Mouse (Mus musculus) limb, embryonic 13.5 days (tissue): ENCODE results near the gene Hist2h2aa1. TPM values are rescaled to one million over a fixed set of nuclear protein-coding genes. Genes with fewer than 3 reads are reported as not detected.
"Not testable (repeated sequence)": the region's sequence is repeated elsewhere in the genome, so short reads cannot be mapped to it uniquely, and the experiment has no call there.

Experiments used
- ATAC-seq: fragments of 200-750 bp; cut with Nextera tagmentation; 2 replicates; pipeline ENCODE4 v1.8.0; 2017; ENCODE audit warnings: low read depth, moderate number of reproducible peaks, moderate TSS enrichment; ENCODE audit not compliant: low FRiP score
- H3K27ac ChIP-seq: fragments of 300-500 bp; sonication (generic); 2 replicates; pipeline ENCODE4 v1.5.1; 2015; ENCODE audit warnings: inconsistent platforms, mild to moderate bottlenecking, moderate library complexity
- H3K27me3 ChIP-seq: fragments of 300-500 bp; sonication (generic); 2 replicates; pipeline ENCODE4 v1.6.1; 2015; ENCODE audit warnings: mild to moderate bottlenecking, inconsistent platforms
- H3K36me3 ChIP-seq: fragments of 300-500 bp; sonication (generic); 2 replicates; pipeline ENCODE4 v1.6.1; 2015; ENCODE audit warnings: inconsistent platforms, mild to moderate bottlenecking, moderate library complexity
- H3K4me1 ChIP-seq: fragments of 300-500 bp; sonication (generic); 2 replicates; pipeline ENCODE4 v1.6.1; 2015; ENCODE audit warnings: inconsistent platforms
- H3K4me2 ChIP-seq: fragments of 300-500 bp; sonication (generic); replicated peaks from 2 replicates; pipeline ENCODE4 v1.6.1; 2015; ENCODE audit warnings: inconsistent platforms, mild to moderate bottlenecking, moderate library complexity
- H3K4me3 ChIP-seq: fragments of 300-500 bp; sonication (generic); 2 replicates; pipeline ENCODE4 v1.5.1; 2015; ENCODE audit warnings: moderate library complexity, mild to moderate bottlenecking, inconsistent platforms
- H3K9ac ChIP-seq: fragments of 300-500 bp; sonication (generic); 2 replicates; pipeline ENCODE4 v1.6.1; 2015; ENCODE audit warnings: mild to moderate bottlenecking, inconsistent platforms
- H3K9me3 ChIP-seq: fragments of 300-500 bp; sonication (generic); 2 replicates; pipeline ENCODE4 v1.6.1; 2016; ENCODE audit warnings: inconsistent platforms
- WGBS: fragments of 180-500 bp; shearing (Covaris S2); methylation state at CpG from one replicate; pipeline ENCODE4 v1.1.7; 2015; 5-methylcytosine and 5-hydroxymethylcytosine counted together
- microRNA-seq: library from miRNA; unstranded; fragments of <30 nt; microRNA quantifications from one replicate; pipeline ENCODE4, GENCODE M21; 2016
- polyA plus RNA-seq: library from polyadenylated mRNA; unstranded; fragments of >200 nt; fragmentation: Nextera tagmentation; extraction: Ambion mirVana; gene quantifications from 2 replicates; pipeline ENCODE4 v1.2.1, GENCODE M21; 2015

Gene Hist2h2aa1
- polyA plus RNA-seq, 1 experiment from 2014 or later, result 19.0 TPM

GRCm38 (mm10) chr3:96277800-96278624 is 32.7 kb downstream of the Hist2h2aa1 start:
- WGBS, result under 1% methylated on average over 49 of the region's 49 CpGs
- Histone ChIP-seq H3K27ac (peak overlapping the region; percentile 88), H3K36me3 (no peaks in the 10 kb centered on the region), H3K4me2 (peak overlapping the region; percentile 81), H3K9me3 (no peaks in the 10 kb centered on the region), H3K4me1 (peaks cover 6% of the 10 kb centered on the region; the same call in 1 of the 2 replicates), H3K9ac (peak overlapping the region; percentile 73), H3K27me3 (peaks cover 5% of the 10 kb centered on the region), H3K4me3 (peak overlapping the region; percentile 52)
- peak; percentile 97 for ATAC-seq

GRCm38 (mm10) chr3:96280660-96281059 is 35.4 kb downstream of the Hist2h2aa1 start:
- WGBS, result 58% methylated on average over 6 of the region's 6 CpGs
- no peak overlapping the region for H3K27ac ChIP-seq
- no peak for ATAC-seq
- H3K4me3 ChIP-seq, result no peak overlapping the region
- peaks cover 17% of the 10 kb centered on the region for H3K27me3 ChIP-seq
- H3K4me1 ChIP-seq, result peaks cover 6% of the 10 kb centered on the region; the same call in 1 of the 2 replicates
- H3K9me3 ChIP-seq, result no peaks in the 10 kb centered on the region
- H3K36me3 ChIP-seq, result no peaks in the 10 kb centered on the region
- H3K4me2 ChIP-seq, result no peak overlapping the region
- no peak overlapping the region for H3K9ac ChIP-seq

GRCm38 (mm10) chr3:96284457-96284856 is 39.2 kb downstream of the Hist2h2aa1 start:
- ATAC-seq, result no peak
- WGBS, result 15% methylated on average over 4 of the region's 4 CpGs
- Histone ChIP-seq H3K9ac (peak overlapping the region; percentile 43), H3K36me3 (no peaks in the 10 kb centered on the region), H3K9me3 (no peaks in the 10 kb centered on the region), H3K4me2 (peak overlapping the region; percentile 40), H3K27ac (no peak overlapping the region), H3K27me3 (peaks cover 21% of the 10 kb centered on the region), H3K4me1 (no peaks in the 10 kb centered on the region), H3K4me3 (no peak overlapping the region)

- not testable (repeated sequence) for H3K4me2 ChIP-seq, H3K9me3 ChIP-seq, H3K4me1 ChIP-seq, ATAC-seq, H3K4me3 ChIP-seq, H3K27ac ChIP-seq, H3K36me3 ChIP-seq, H3K9ac ChIP-seq
- 89% methylated on average over 11 of the region's 11 CpGs for WGBS
- H3K27me3 ChIP-seq, result peaks cover 18% of the 10 kb centered on the region
Observed at GRCm38 (mm10) chr3:96287334-96287733, 42.0 kb downstream of the Hist2h2aa1 start.

GRCm38 (mm10) chr3:96289201-96289600 is 43.9 kb downstream of the Hist2h2aa1 start:
- peaks cover 6% of the 10 kb centered on the region for H3K27me3 ChIP-seq
- H3K4me2 ChIP-seq, result no peak overlapping the region
- no peaks in the 10 kb centered on the region for H3K9me3 ChIP-seq
- H3K4me1 ChIP-seq, result no peaks in the 10 kb centered on the region
- H3K4me3 ChIP-seq, result no peak overlapping the region
- no peak overlapping the region for H3K9ac ChIP-seq
- ATAC-seq, result no peak
- no peaks in the 10 kb centered on the region for H3K36me3 ChIP-seq
- H3K27ac ChIP-seq, result no peak overlapping the region
- WGBS, result 69% methylated on average over 3 of the region's 3 CpGs

GRCm38 (mm10) chr3:96290727-96291126 is 45.4 kb downstream of the Hist2h2aa1 start:
- not testable (repeated sequence) for H3K9me3 ChIP-seq, H3K4me2 ChIP-seq, H3K4me1 ChIP-seq, H3K27ac ChIP-seq, ATAC-seq, H3K9ac ChIP-seq, H3K27me3 ChIP-seq, H3K4me3 ChIP-seq, H3K36me3 ChIP-seq
- 96% methylated on average over 3 of the region's 3 CpGs for WGBS

- H3K9ac ChIP-seq, result no peak overlapping the region
- H3K9me3 ChIP-seq, result peaks cover 7% of the 10 kb centered on the region; the same call in 1 of the 2 replicates
- no peaks in the 10 kb centered on the region for H3K4me1 ChIP-seq
- no peak for ATAC-seq
- H3K4me2 ChIP-seq, result no peak overlapping the region
- no peak overlapping the region for H3K27ac ChIP-seq
- no peak overlapping the region for H3K4me3 ChIP-seq
- H3K27me3 ChIP-seq, result no peaks in the 10 kb centered on the region
- WGBS, result 42% methylated on average over 6 of the region's 6 CpGs
- H3K36me3 ChIP-seq, result no peaks in the 10 kb centered on the region
Observed at GRCm38 (mm10) chr3:96292641-96293040, 47.3 kb downstream of the Hist2h2aa1 start.

- 55% methylated on average over 5 of the region's 5 CpGs for WGBS
- H3K9me3 ChIP-seq, result peaks cover 7% of the 10 kb centered on the region; the same call in 1 of the 2 replicates
Observed at GRCm38 (mm10) chr3:96293368-96293767, 48.1 kb downstream of the Hist2h2aa1 start.

GRCm38 (mm10) chr3:96293787-96294186 is 48.5 kb downstream of the Hist2h2aa1 start, which contains the start of gene Fcgr1:
Gene Fcgr1 (minus strand): TSS chr3:96293969.
- H3K9me3 ChIP-seq, result peaks cover 7% of the 10 kb centered on the region; the same call in 1 of the 2 replicates
- no peak within 1 kb of the TSS for H3K4me3 ChIP-seq
- no peak for ATAC-seq
- H3K9ac ChIP-seq, result no peak within 1 kb of the TSS
- H3K27me3 ChIP-seq, result no peaks in the 10 kb centered on the region
- no peaks in the 10 kb centered on the region for H3K4me1 ChIP-seq
- no peak within 1 kb of the TSS for H3K4me2 ChIP-seq
- no peaks in the 10 kb centered on the region for H3K36me3 ChIP-seq
- no peak within 1 kb of the TSS for H3K27ac ChIP-seq
- 84% methylated on average over 4 of the region's 4 CpGs for WGBS

More at GRCm38 (mm10) chr3:96293368-96293767, 48.1 kb downstream of the Hist2h2aa1 start:
- H3K36me3 ChIP-seq, result no peaks in the 10 kb centered on the region
- no peaks in the 10 kb centered on the region for H3K27me3 ChIP-seq
- no peaks in the 10 kb centered on the region for H3K4me1 ChIP-seq
- H3K27ac ChIP-seq, result no peak overlapping the region
- H3K9ac ChIP-seq, result no peak overlapping the region
- H3K4me3 ChIP-seq, result no peak overlapping the region
- no peak for ATAC-seq
- no peak overlapping the region for H3K4me2 ChIP-seq

Small RNA genes lying within 50 kb of the gene (microRNA-seq; reads per million reads assigned to microRNA genes)
- gene Gm44492, result not detected
- not detected for gene Gm47311
- gene Gm47313, result not detected

Other genes with a start within 250 kb of the Hist2h2aa1 start
- gene Plekho1, start 249.5 kb upstream of the Hist2h2aa1 start, polyA plus RNA-seq, result 58.3 and 60.0 TPM in 2 replicates
- gene Vps45, start 187.0 kb upstream of the Hist2h2aa1 start, polyA plus RNA-seq, result 39.4 and 39.5 TPM in 2 replicates
- gene Otud7b, start 141.0 kb upstream of the Hist2h2aa1 start, polyA plus RNA-seq, result 28.8 and 30.3 TPM in 2 replicates
- 34.9 and 39.6 TPM in 2 replicates for gene Mtmr11, start 83.5 kb upstream of the Hist2h2aa1 start, polyA plus RNA-seq
- gene Sf3b4, start 73.2 kb upstream of the Hist2h2aa1 start, polyA plus RNA-seq, result 179 and 186 TPM in 2 replicates
- 4.6 and 7.8 TPM in 2 replicates for gene Sv2a, start 64.3 kb upstream of the Hist2h2aa1 start, polyA plus RNA-seq
- gene Bola1, start 25.8 kb upstream of the Hist2h2aa1 start, polyA plus RNA-seq, result 51.1 and 55.2 TPM in 2 replicates
- 1.3 TPM in 1 of 2 replicates, not detected in the other for gene Hist2h2ab, start 25.6 kb upstream of the Hist2h2aa1 start, polyA plus RNA-seq
- gene Hist2h2ac, start 24.6 kb upstream of the Hist2h2aa1 start, polyA plus RNA-seq, result 11.1 and 12.0 TPM in 2 replicates
- gene Hist2h2be, start 24.4 kb upstream of the Hist2h2aa1 start, polyA plus RNA-seq, result 6.7 and 7.2 TPM in 2 replicates
- 8.8 and 10.5 TPM in 2 replicates for gene Hist2h3c2, start 6.4 kb upstream of the Hist2h2aa1 start, polyA plus RNA-seq
- 46.2 and 48.0 TPM in 2 replicates for gene Hist2h2aa2, start 5.2 kb upstream of the Hist2h2aa1 start, polyA plus RNA-seq
- 0.73 TPM in 1 of 2 replicates, not detected in the other for gene Hist2h3c1, start 1.2 kb downstream of the Hist2h2aa1 start, polyA plus RNA-seq
- gene Hist2h4, start 17.8 kb downstream of the Hist2h2aa1 start, polyA plus RNA-seq, result 15.5 and 16.9 TPM in 2 replicates
- 85.5 and 91.9 TPM in 2 replicates for gene Hist2h3b, start 23.2 kb downstream of the Hist2h2aa1 start, polyA plus RNA-seq
- gene Hist2h2bb, start 24.3 kb downstream of the Hist2h2aa1 start, polyA plus RNA-seq, result 13.3 and 15.5 TPM in 2 replicates
- gene Fcgr1, start 48.5 kb downstream of the Hist2h2aa1 start, polyA plus RNA-seq, result 1.7 TPM in 2 replicates
- not detected in 2 replicates for gene BC107364, start 206.8 kb downstream of the Hist2h2aa1 start, polyA plus RNA-seq